11 mouse cellular contexts compared by ENCODE assay signal in genomic region chr7:97492420-97492819, GRCm38 (mm10). TPM values are rescaled to one million over a fixed set of nuclear protein-coding genes. Genes with fewer than 3 reads are reported as not detected.
DNase-seq lines count a peak whose midpoint lies in the region; ATAC-seq and TF ChIP-seq lines count a peak whose summit lies in the region.
"Had no signal": no experiment of that assay in that cellular context is flagged by ENCODE, and none has a peak within 500 bp of the region (broad histone marks: within the 10 kb centered on the region; RNA-seq: fewer than 3 reads in every experiment).

No protein-coding gene starts in this region.

- no peak for TF ChIP-seq CTCF in midbrain, postnatal 0 days (IDR thresholded peaks at IDR 0.05)

- no peak overlapping the region for H3K4me3 ChIP-seq in hindbrain, embryonic 11.5 days (ENCODE audit: low read depth, low read length)
- H3K4me3 ChIP-seq in hindbrain, embryonic 16.5 days (ENCODE audit: low read length): no peak overlapping the region
- H3K4me3 ChIP-seq in brown adipose tissue, adult 24 weeks (ENCODE audit: insufficient read depth, low read depth, low read length): no peak overlapping the region
- H3K4me3 ChIP-seq in midbrain, postnatal 0 days (ENCODE audit: low read depth, low read length): no peak overlapping the region
- H3K4me3 ChIP-seq in forebrain, embryonic 14.5 days (ENCODE audit: low read depth, low read length): no peak overlapping the region

- H3K36me3 ChIP-seq in hindbrain, embryonic 11.5 days (ENCODE audit: control insufficient read depth, insufficient read depth, low read length): 0 out of 2 replicates have a peak, but pooled peaks cover 3% of the 10 kb centered on the region
- peaks cover 24% of the 10 kb centered on the region for H3K36me3 ChIP-seq in hindbrain, embryonic 16.5 days (ENCODE audit: control insufficient read depth, insufficient read depth, low read length)
- peaks cover 18% of the 10 kb centered on the region for H3K36me3 ChIP-seq in midbrain, postnatal 0 days (ENCODE audit: insufficient read depth, low read length)
- peaks cover 56% of the 10 kb centered on the region for H3K36me3 ChIP-seq in forebrain, embryonic 14.5 days (ENCODE audit: control insufficient read depth, insufficient read depth, low read length)

- H3K4me1 ChIP-seq in hindbrain, embryonic 11.5 days (replicated peaks; ENCODE audit: control insufficient read depth, insufficient read depth, low read length): no peaks in the 10 kb centered on the region
- no peaks in the 10 kb centered on the region for H3K4me1 ChIP-seq in hindbrain, embryonic 16.5 days (ENCODE audit: control insufficient read depth, insufficient read depth, low read depth, low read length)
- no peaks in the 10 kb centered on the region for H3K4me1 ChIP-seq in brown adipose tissue, adult 24 weeks (ENCODE audit: control insufficient read depth, insufficient read depth, insufficient read length, low read length)
- H3K4me1 ChIP-seq in midbrain, postnatal 0 days (ENCODE audit: insufficient read depth, low read length): no peaks in the 10 kb centered on the region
- no peaks in the 10 kb centered on the region for H3K4me1 ChIP-seq in forebrain, embryonic 14.5 days (ENCODE audit: control insufficient read depth, insufficient read depth, low read length)

- peak; percentile 2 for DNase-seq in hindbrain, embryonic 11.5 days (ENCODE audit: low spot score)
- DNase-seq in NIH3T3 (ENCODE audit: low read depth): peak; percentile 72
- DNase-seq in midbrain, postnatal 0 days (ENCODE audit: low spot score): no peak
- DNase-seq in lung, postnatal 14 days: no peak
- DNase-seq in forebrain, embryonic 14.5 days (ENCODE audit: low spot score): no peak
- DNase-seq: lung, embryonic 14.5 days; thymus, adult 2 months had no signal

- no peak overlapping the region for H3K27ac ChIP-seq in hindbrain, embryonic 11.5 days (ENCODE audit: low read depth, low read length)
- no peak overlapping the region for H3K27ac ChIP-seq in hindbrain, embryonic 16.5 days (ENCODE audit: low read depth, low read length)
- 0 out of 2 replicates have a peak overlapping the region, but pooled peaks have one; percentile 54 for H3K27ac ChIP-seq in brown adipose tissue, adult 24 weeks (replicated peaks; ENCODE audit: low read depth, low read length)
- no peak overlapping the region for H3K27ac ChIP-seq in midbrain, postnatal 0 days (ENCODE audit: low read depth, low read length)
- H3K27ac ChIP-seq in forebrain, embryonic 14.5 days (ENCODE audit: low read depth, low read length): no peak overlapping the region
- H3K27ac ChIP-seq: hindbrain, postnatal 0 days had no signal

- WGBS in hindbrain, embryonic 11.5 days: 93% methylated on average over 4 of the region's 4 CpGs
- WGBS in hindbrain, embryonic 16.5 days: 91% methylated on average over 4 of the region's 4 CpGs
- WGBS in midbrain, postnatal 0 days: 90% methylated on average over 4 of the region's 4 CpGs
- 95% methylated on average over 4 of the region's 4 CpGs for WGBS in forebrain, embryonic 14.5 days

- H3K9me3 ChIP-seq in hindbrain, embryonic 11.5 days (ENCODE audit: control insufficient read depth, low read length): no peaks in the 10 kb centered on the region
- H3K9me3 ChIP-seq in hindbrain, embryonic 16.5 days (ENCODE audit: control insufficient read depth, low read length): no peaks in the 10 kb centered on the region
- H3K9me3 ChIP-seq in midbrain, postnatal 0 days (ENCODE audit: low read length): no peaks in the 10 kb centered on the region
- H3K9me3 ChIP-seq in forebrain, embryonic 14.5 days (replicated peaks; ENCODE audit: control insufficient read depth, low read length): no peaks in the 10 kb centered on the region

- no peak for ATAC-seq in hindbrain, embryonic 11.5 days (ENCODE audit: low FRiP score)
- no peak for ATAC-seq in hindbrain, embryonic 16.5 days
- peak; percentile 57 for ATAC-seq in megakaryocyte progenitor cell, adult 5-6 weeks (replicated peaks; ENCODE audit: poor library complexity)
- ATAC-seq in midbrain, postnatal 0 days (ENCODE audit: low FRiP score): no peak
- ATAC-seq in forebrain, embryonic 14.5 days: no peak
- ATAC-seq: hindbrain, postnatal 0 days had no signal

- H3K9ac ChIP-seq in hindbrain, embryonic 11.5 days (ENCODE audit: low read depth, low read length): no peak overlapping the region
- no peak overlapping the region for H3K9ac ChIP-seq in hindbrain, embryonic 16.5 days (ENCODE audit: low read depth, low read length)
- H3K9ac ChIP-seq in midbrain, postnatal 0 days (replicated peaks; ENCODE audit: low read length, poor library complexity, severe bottlenecking): no peak overlapping the region
- H3K9ac ChIP-seq in forebrain, embryonic 14.5 days (ENCODE audit: low read length): no peak overlapping the region
- H3K9ac ChIP-seq: lung, embryonic 14.5 days had no signal

- no peak overlapping the region for H3K4me2 ChIP-seq in hindbrain, embryonic 11.5 days (replicated peaks; ENCODE audit: low read depth, low read length)
- H3K4me2 ChIP-seq in hindbrain, embryonic 16.5 days (ENCODE audit: low read length): no peak overlapping the region
- H3K4me2 ChIP-seq in midbrain, postnatal 0 days (ENCODE audit: low read depth, low read length, poor library complexity, severe bottlenecking): no peak overlapping the region
- H3K4me2 ChIP-seq in forebrain, embryonic 14.5 days (ENCODE audit: low read length): no peak overlapping the region
- H3K4me2 ChIP-seq: lung, embryonic 14.5 days had no signal

- H3K27me3 ChIP-seq in hindbrain, embryonic 11.5 days (ENCODE audit: control insufficient read depth, insufficient read depth, low read length): no peaks in the 10 kb centered on the region
- no peaks in the 10 kb centered on the region for H3K27me3 ChIP-seq in hindbrain, embryonic 16.5 days (replicated peaks; ENCODE audit: control insufficient read depth, insufficient read depth, low read length)
- H3K27me3 ChIP-seq in midbrain, postnatal 0 days (ENCODE audit: insufficient read depth, low read length): no peaks in the 10 kb centered on the region
- H3K27me3 ChIP-seq in forebrain, embryonic 14.5 days (replicated peaks; ENCODE audit: control insufficient read depth, insufficient read depth, low read length): no peaks in the 10 kb centered on the region

RNA-seq across cellular contexts. Expression of gene Ints4, which starts 11.7 kb away (rescaled TPM):
- polyA plus RNA-seq in hindbrain, embryonic 11.5 days (2014; fragmentation: Nextera tagmentation; extraction: Ambion mirVana): 64.8 and 66.3 TPM in 2 replicates
- 43.3 and 50.1 TPM in 2 replicates for polyA plus RNA-seq in hindbrain, embryonic 16.5 days (2015; fragmentation: Nextera tagmentation; extraction: Ambion mirVana)
- polyA plus RNA-seq in brown adipose tissue, adult 24 weeks (2012; ENCODE audit: insufficient read depth, insufficient read length, missing spikeins): 18.9 and 20.0 TPM in 2 replicates
- total RNA-seq in megakaryocyte progenitor cell, adult 5-6 weeks (2015): 80.7 and 124 TPM in 2 replicates
- 44.6 and 62.6 TPM in 2 replicates for total RNA-seq in megakaryocyte progenitor cell, adult 5-6 weeks (2017)
- 31.2 and 32.8 TPM in 2 replicates for total RNA-seq in midbrain, postnatal 0 days (2014; rRNA removed)
- 23.0 and 23.3 TPM in 2 replicates for polyA plus RNA-seq in midbrain, postnatal 0 days (2015; fragmentation: Nextera tagmentation; extraction: Ambion mirVana)
- polyA plus RNA-seq in forebrain, embryonic 14.5 days (2014; fragmentation: Nextera tagmentation; extraction: Ambion mirVana): 54.6 and 65.2 TPM in 2 replicates

RNA-seq across cellular contexts. Expression of gene Kctd14, which starts 41.3 kb away (rescaled TPM):
- 0.46 and 0.85 TPM in 2 replicates for polyA plus RNA-seq in hindbrain, embryonic 11.5 days (2014; fragmentation: Nextera tagmentation; extraction: Ambion mirVana)
- polyA plus RNA-seq in hindbrain, embryonic 16.5 days (2015; fragmentation: Nextera tagmentation; extraction: Ambion mirVana): 1.2 and 1.8 TPM in 2 replicates
- polyA plus RNA-seq in brown adipose tissue, adult 24 weeks (2012; ENCODE audit: insufficient read depth, insufficient read length, missing spikeins): 0.67 and 2.2 TPM in 2 replicates
- total RNA-seq in megakaryocyte progenitor cell, adult 5-6 weeks (2015): 5.9 and 6.7 TPM in 2 replicates
- total RNA-seq in megakaryocyte progenitor cell, adult 5-6 weeks (2017): 3.3 and 5.1 TPM in 2 replicates
- 0.14 and 0.16 TPM in 2 replicates for total RNA-seq in midbrain, postnatal 0 days (2014; rRNA removed)
- polyA plus RNA-seq in midbrain, postnatal 0 days (2015; fragmentation: Nextera tagmentation; extraction: Ambion mirVana): 1.0 and 1.3 TPM in 2 replicates
- polyA plus RNA-seq in forebrain, embryonic 14.5 days (2014; fragmentation: Nextera tagmentation; extraction: Ambion mirVana): 1.4 and 1.8 TPM in 2 replicates

Comparison
In these comparisons a context has a peak if more than half of its experiments do, and no peak if none do; other contexts are left out.
1. DNase-seq: peak in hindbrain, embryonic 11.5 days (single experiment) and NIH3T3 (single experiment); none in midbrain, postnatal 0 days (single experiment), lung, postnatal 14 days (single experiment) and forebrain, embryonic 14.5 days (single experiment).